Mouse (Mus musculus) heart, adult 2 months (tissue): ENCODE measurements around the gene Olfr1396.

ENCODE experiments used
- CTCF ChIP-seq: fragments of 200-600 bp; IDR thresholded peaks from 2 replicates; pipeline ENCODE4 v1.8.1; 2022; ENCODE audit warnings: antibody characterized with exemption, mild to moderate bottlenecking, moderate library complexity
- EP300 ChIP-seq: fragments of 200-500 bp; IDR thresholded peaks from 2 replicates; pipeline ENCODE4 v1.6.1; 2011; ENCODE audit warnings: low read depth, low read length, control low read depth; ENCODE audit not compliant: insufficient read depth
- POLR2A ChIP-seq: fragments of 200-500 bp; IDR thresholded peaks from 2 replicates; pipeline ENCODE4 v1.6.1; 2011; ENCODE audit warnings: mild to moderate bottlenecking, low read depth, low read length, control low read depth; ENCODE audit not compliant: insufficient read depth

DNA sequence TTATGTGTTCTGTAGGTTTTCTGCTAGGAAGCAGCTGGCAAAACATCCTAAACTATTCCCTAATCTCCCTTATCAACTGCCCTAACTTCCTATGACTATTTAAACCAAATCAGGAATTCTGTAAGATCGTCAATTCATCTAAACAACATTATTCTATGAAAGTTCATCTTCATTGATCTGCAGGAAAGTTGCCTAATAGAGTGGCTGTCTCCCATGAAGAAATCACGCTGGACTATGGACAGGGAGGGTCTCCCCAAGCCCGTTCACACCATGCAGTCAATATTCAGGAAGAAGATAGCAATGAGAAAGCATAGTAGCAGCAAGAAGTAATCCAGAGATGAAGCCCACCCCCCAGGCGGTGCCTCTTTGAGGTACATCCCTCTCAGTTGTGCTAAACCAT, 23.5 kb downstream of the Olfr1396 start:
- TF ChIP-seq POLR2A (no peak), EP300 (no peak), CTCF (no peak)
